Mouse (Mus musculus) MEL (cell line): ENCODE measurements at regions not wholly inside any gene's neighbourhood (a gene's known extent, or its start where the extent isn't known, plus 50 kb on each side); places are given as distances from the start of the nearest gene placed in this dataset.

ENCODE experiments used
- DNase-seq: peaks from one replicate; pipeline ENCODE4 v3.0.0; 2011; ENCODE audit warnings: low read depth, low spot score
- H3K27ac ChIP-seq: 2 replicates; pipeline ENCODE4 v1.5.1; 2012; ENCODE audit warnings: low read depth, mild to moderate bottlenecking, control low read depth, low read length, moderate library complexity; ENCODE audit not compliant: control insufficient read depth
- H3K27me3 ChIP-seq, 2 experiments: fragments of 150-350 bp in 1 of 2; sonication (generic) in 1 of 2; 2 replicates each; pipeline ENCODE4 v1.6.1; 2012; ENCODE audit warnings: low read length in 2 of 2, mild to moderate bottlenecking in 2 of 2, improper control_type of control experiment in 1 of 2, moderate library complexity in 1 of 2; ENCODE audit not compliant: insufficient read depth in 2 of 2, control insufficient read depth in 1 of 2
- H3K36me3 ChIP-seq, 2 experiments: 2 replicates each; pipeline ENCODE4 v1.6.1; 2012 to 2014; ENCODE audit warnings: low read length in 2 of 2, improper control_type of control experiment in 1 of 2, inconsistent platforms in 1 of 2, mild to moderate bottlenecking in 1 of 2; ENCODE audit not compliant: insufficient read depth in 2 of 2, control insufficient read depth in 1 of 2
- H3K4me1 ChIP-seq, 2 experiments: fragments of 150-350 bp in 1 of 2; sonication (generic) in 1 of 2; 2 replicates each; pipeline ENCODE4 v1.6.1; 2012; ENCODE audit warnings: low read length in 2 of 2, improper control_type of control experiment in 1 of 2, mild to moderate bottlenecking in 1 of 2; ENCODE audit not compliant: insufficient read depth in 2 of 2, control insufficient read depth in 1 of 2
- H3K4me3 ChIP-seq, 2 experiments: fragments of 150-350 bp in 1 of 2; sonication (generic) in 1 of 2; 2 replicates each; pipeline ENCODE4 v1.5.1; 2012; ENCODE audit warnings: low read depth in 2 of 2, low read length in 2 of 2, mild to moderate bottlenecking in 2 of 2, moderate library complexity in 2 of 2, control low read depth in 1 of 2, improper control_type of control experiment in 1 of 2; ENCODE audit not compliant: control insufficient read depth in 1 of 2, insufficient read depth in 1 of 2
- H3K79me2 ChIP-seq: 2 replicates; pipeline ENCODE4 v1.6.1; 2012; ENCODE audit warnings: mild to moderate bottlenecking, low read length, moderate library complexity; ENCODE audit not compliant: control insufficient read depth, poor library complexity, insufficient read depth
- H3K9ac ChIP-seq: 2 replicates; pipeline ENCODE4 v1.6.1; 2012; ENCODE audit warnings: low read depth, mild to moderate bottlenecking, control low read depth, low read length, moderate library complexity; ENCODE audit not compliant: control insufficient read depth, poor library complexity, severe bottlenecking
- H3K9me3 ChIP-seq: fragments of 150-350 bp; sonication (generic); replicated peaks from 2 replicates; pipeline ENCODE4 v1.6.1; 2012; ENCODE audit warnings: mild to moderate bottlenecking, low read length, improper control_type of control experiment, moderate library complexity; ENCODE audit not compliant: insufficient read depth
- BHLHE40 ChIP-seq: IDR thresholded peaks from 2 replicates; pipeline ENCODE4 v1.6.1; 2012; ENCODE audit warnings: low read depth, mild to moderate bottlenecking, inconsistent platforms, low read length, improper control_type of control experiment, borderline replicate concordance
- CHD1 ChIP-seq: IDR thresholded peaks from 2 replicates; pipeline ENCODE4 v1.6.1; 2012; ENCODE audit warnings: low read depth, mild to moderate bottlenecking, inconsistent platforms, low read length, improper control_type of control experiment
- CTCF ChIP-seq, 3 experiments: IDR thresholded peaks in 2 of 3; conservative IDR thresholded peaks in 1 of 3; 2 replicates each; pipeline ENCODE4 v1.5.1; 2011 to 2012; ENCODE audit warnings: low read length in 3 of 3, low read depth in 2 of 3, mild to moderate bottlenecking in 2 of 3, improper control_type of control experiment in 1 of 3, inconsistent platforms in 1 of 3, mixed read lengths in 1 of 3, moderate library complexity in 1 of 3; ENCODE audit not compliant: control insufficient read depth in 1 of 3, insufficient read depth in 1 of 3, poor library complexity in 1 of 3, severe bottlenecking in 1 of 3
- E2F4 ChIP-seq: IDR thresholded peaks from 2 replicates; pipeline ENCODE4 v1.6.1; 2011; ENCODE audit warnings: low read depth, low read length, improper control_type of control experiment, borderline replicate concordance
- ELF1 ChIP-seq: IDR thresholded peaks from 2 replicates; pipeline ENCODE4 v1.6.1; 2014; ENCODE audit warnings: low read depth, mild to moderate bottlenecking, inconsistent platforms, low read length, improper control_type of control experiment, moderate library complexity
- EP300 ChIP-seq, 2 experiments: IDR thresholded peaks; 2 replicates each; pipeline ENCODE4 v1.6.1; 2011; ENCODE audit warnings: improper control_type of control experiment in 2 of 2, low read length in 2 of 2, low read depth in 1 of 2, mild to moderate bottlenecking in 1 of 2
- ETS1 ChIP-seq: IDR thresholded peaks from 2 replicates; pipeline ENCODE4 v1.6.1; 2012; ENCODE audit warnings: low read depth, mild to moderate bottlenecking, inconsistent platforms, low read length, improper control_type of control experiment, moderate library complexity
- JUND ChIP-seq: IDR thresholded peaks from 2 replicates; pipeline ENCODE4 v1.6.1; 2011; ENCODE audit warnings: low read depth, mild to moderate bottlenecking, improper control_type of control experiment, low read length
- KAT2A ChIP-seq: conservative IDR thresholded peaks from 2 replicates; pipeline ENCODE4 v1.6.1; 2012; ENCODE audit warnings: low read depth, low read length, improper control_type of control experiment, inconsistent platforms
- MAFK ChIP-seq: IDR thresholded peaks from 2 replicates; pipeline ENCODE4 v1.6.1; 2011; ENCODE audit warnings: low read depth, mild to moderate bottlenecking, low read length, improper control_type of control experiment, borderline replicate concordance
- MAX ChIP-seq: IDR thresholded peaks from 2 replicates; pipeline ENCODE4 v1.6.1; 2011; ENCODE audit warnings: low read length, improper control_type of control experiment
- MYB ChIP-seq: IDR thresholded peaks from 2 replicates; pipeline ENCODE4 v1.6.1; 2011; ENCODE audit warnings: mild to moderate bottlenecking, low read depth, low read length, improper control_type of control experiment
- NELFE ChIP-seq: IDR thresholded peaks from 2 replicates; pipeline ENCODE4 v1.6.1; 2011; ENCODE audit warnings: low read depth, low read length, improper control_type of control experiment
- NRF1 ChIP-seq: IDR thresholded peaks from 2 replicates; pipeline ENCODE4 v1.6.1; 2014; ENCODE audit warnings: low read depth, mild to moderate bottlenecking, inconsistent platforms, low read length, improper control_type of control experiment, moderate library complexity; ENCODE audit not compliant: poor library complexity, insufficient read depth, severe bottlenecking
- POLR2A ChIP-seq, 2 experiments: IDR thresholded peaks; 2 replicates each; pipeline ENCODE4 v1.6.1; 2011 to 2012; ENCODE audit warnings: low read length in 2 of 2, mild to moderate bottlenecking in 2 of 2, control low read depth in 1 of 2, improper control_type of control experiment in 1 of 2, low read depth in 1 of 2, moderate library complexity in 1 of 2; ENCODE audit not compliant: control insufficient read depth in 1 of 2, insufficient read depth in 1 of 2, poor library complexity in 1 of 2
- POLR2AphosphoS2 ChIP-seq: IDR thresholded peaks from 2 replicates; pipeline ENCODE4 v1.6.1; 2011; ENCODE audit warnings: low read length, improper control_type of control experiment
- POLR2AphosphoS5 ChIP-seq: IDR thresholded peaks from 2 replicates; pipeline ENCODE4 v1.6.1; 2012; ENCODE audit warnings: low read depth, borderline replicate concordance, mild to moderate bottlenecking, inconsistent platforms, low read length, moderate library complexity, mixed read lengths
- RCOR1 ChIP-seq: IDR thresholded peaks from 2 replicates; pipeline ENCODE4 v1.6.1; 2012; ENCODE audit warnings: low read depth, mild to moderate bottlenecking, inconsistent platforms, low read length, improper control_type of control experiment
- SMC3 ChIP-seq: IDR thresholded peaks from 2 replicates; pipeline ENCODE4 v1.6.1; 2011; ENCODE audit warnings: low read depth, low read length, improper control_type of control experiment
- TAL1 ChIP-seq: IDR thresholded peaks from 2 replicates; pipeline ENCODE4 v1.6.1; 2012; ENCODE audit warnings: mild to moderate bottlenecking, inconsistent platforms, low read length, moderate library complexity, mixed read lengths
- TCF12 ChIP-seq: IDR thresholded peaks from 2 replicates; pipeline ENCODE4 v1.6.1; 2014; ENCODE audit warnings: low read depth, mild to moderate bottlenecking, inconsistent platforms, low read length, improper control_type of control experiment, moderate library complexity
- UBTF ChIP-seq: IDR thresholded peaks from 2 replicates; pipeline ENCODE4 v1.6.1; 2012; ENCODE audit warnings: low read depth, mild to moderate bottlenecking, inconsistent platforms, low read length, improper control_type of control experiment, moderate library complexity, borderline replicate concordance; ENCODE audit not compliant: insufficient read depth
- USF1 ChIP-seq: IDR thresholded peaks from 2 replicates; pipeline ENCODE4 v1.6.1; 2014; ENCODE audit warnings: low read depth, mild to moderate bottlenecking, inconsistent platforms, low read length, improper control_type of control experiment, moderate library complexity
- USF2 ChIP-seq, 2 experiments: IDR thresholded peaks; 2 replicates each; pipeline ENCODE4 v1.6.1; 2011 to 2012; ENCODE audit warnings: improper control_type of control experiment in 2 of 2, low read length in 2 of 2, borderline replicate concordance in 1 of 2, inconsistent platforms in 1 of 2, low read depth in 1 of 2, mild to moderate bottlenecking in 1 of 2; ENCODE audit not compliant: insufficient read depth in 1 of 2
- ZMIZ1 ChIP-seq: IDR thresholded peaks from 2 replicates; pipeline ENCODE4 v1.6.1; 2012; ENCODE audit warnings: low read depth, mild to moderate bottlenecking, inconsistent platforms, low read length, improper control_type of control experiment, moderate library complexity
- ZNF384 ChIP-seq: IDR thresholded peaks from 2 replicates; pipeline ENCODE4 v1.6.1; 2012; ENCODE audit warnings: low read depth, mild to moderate bottlenecking, inconsistent platforms, low read length, improper control_type of control experiment

DNA sequence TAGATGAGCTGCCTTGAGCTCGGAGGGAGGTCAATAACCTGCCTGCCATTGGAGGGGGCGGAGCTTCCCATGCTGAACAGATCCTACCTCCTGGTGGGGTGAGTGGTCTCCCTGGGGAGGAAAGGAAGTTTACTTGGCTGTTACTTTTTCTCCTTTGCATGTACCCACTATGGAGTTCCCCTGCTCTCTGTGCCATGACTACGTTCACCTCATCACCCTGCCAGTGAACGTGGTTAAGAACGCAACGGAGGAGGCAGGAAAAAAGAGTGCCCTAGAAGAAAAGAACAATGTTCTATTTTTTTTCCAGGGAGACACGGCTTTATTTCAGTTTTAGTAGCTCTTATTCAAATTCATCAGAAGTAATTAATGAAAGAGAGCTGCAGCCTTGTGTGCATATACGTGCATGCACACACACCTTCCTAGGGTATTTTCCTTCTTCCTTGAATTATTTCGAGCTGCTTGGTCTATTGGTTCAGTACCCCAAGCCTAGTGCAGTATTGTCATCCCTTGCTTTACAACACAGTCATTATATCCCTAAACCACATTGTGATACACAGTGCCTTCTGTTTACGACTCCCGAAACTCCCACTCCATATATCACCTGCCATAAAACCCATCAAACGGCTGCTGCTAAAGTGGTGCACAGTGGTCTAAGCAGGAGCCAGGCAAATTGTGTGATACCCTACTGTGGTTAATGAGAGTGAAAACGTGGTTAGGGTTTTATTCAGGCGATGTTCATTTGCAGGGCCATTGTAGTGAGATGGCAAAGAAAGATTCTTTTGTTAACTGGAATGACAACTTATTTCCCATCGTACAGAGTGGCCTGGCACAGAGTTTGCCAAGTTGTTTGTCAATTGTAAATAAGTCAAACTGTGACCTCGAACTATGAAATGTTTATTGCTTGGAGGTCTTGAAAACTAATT is 608.0 kb downstream of the Bcl11a start:
- no peaks in the 10 kb centered on the region for H3K9me3 ChIP-seq
- TF ChIP-seq BHLHE40 (no peak), ZMIZ1 (no peak), MYB (no peak), ELF1 (no peak), TCF12 (no peak), CTCF (IDR thresholded peaks at IDR 0.05 in 2 of 3, conservative IDR thresholded peaks at IDR 0.05 in 1 of 3; ENCODE audit: control insufficient read depth in 1 of 3, insufficient read depth in 1 of 3, low read depth in 2 of 3, low read length in 3 of 3, poor library complexity in 1 of 3, severe bottlenecking in 1 of 3) (no peak), USF2 (IDR thresholded peaks at IDR 0.05; ENCODE audit: borderline replicate concordance in 1 of 2, insufficient read depth in 1 of 2, low read depth in 1 of 2, low read length in 2 of 2) (no peak), POLR2AphosphoS2 (no peak), KAT2A (no peak), SMC3 (no peak), JUND (no peak), E2F4 (no peak), UBTF (no peak), ETS1 (no peak), NRF1 (no peak), MAX (no peak), CHD1 (no peak)
- no peaks in the 10 kb centered on the region for H3K36me3 ChIP-seq
- no peaks in the 10 kb centered on the region for H3K4me1 ChIP-seq
- no peak for DNase-seq
- no peak overlapping the region for H3K27ac ChIP-seq
- no peak overlapping the region for H3K4me3 ChIP-seq
- no peak overlapping the region for H3K9ac ChIP-seq
- H3K79me2 ChIP-seq = no peaks in the 10 kb centered on the region
- H3K27me3 ChIP-seq = no peaks in the 10 kb centered on the region

DNA sequence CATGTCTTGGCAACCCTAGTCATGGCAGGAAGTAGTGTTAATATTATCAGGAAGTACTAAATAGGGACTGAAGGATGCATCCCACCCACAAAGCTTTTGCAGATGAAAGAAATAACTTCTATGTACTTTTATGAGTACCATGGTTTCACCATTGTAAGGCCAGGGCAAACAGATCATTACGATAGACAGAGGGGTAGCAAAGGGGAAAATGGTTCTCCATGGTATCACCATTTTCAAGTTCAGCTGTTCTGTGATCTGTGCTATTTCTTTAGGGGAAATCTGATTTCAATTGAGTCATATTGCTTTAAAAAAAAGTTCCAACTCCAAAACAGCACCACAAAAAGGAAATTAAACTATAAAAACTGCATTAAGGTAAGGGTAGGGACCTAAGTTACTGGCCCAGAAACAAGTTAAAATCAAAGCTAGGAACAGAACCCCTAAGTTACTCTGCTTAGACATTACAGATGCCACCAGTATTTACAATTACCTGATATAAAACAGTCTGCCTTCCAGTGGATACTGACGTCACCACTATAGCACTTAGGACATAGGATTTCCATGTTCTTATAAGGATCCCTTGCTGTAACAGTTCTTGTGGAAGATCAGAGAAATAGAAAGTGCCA is 610.4 kb downstream of the Bcl11a start:
- Histone ChIP-seq H3K36me3 (no peaks in the 10 kb centered on the region), H3K79me2 (no peaks in the 10 kb centered on the region), H3K9me3 (no peaks in the 10 kb centered on the region), H3K27me3 (no peaks in the 10 kb centered on the region), H3K9ac (no peak overlapping the region), H3K27ac (no peak overlapping the region), H3K4me3 (no peak overlapping the region), H3K4me1 (no peaks in the 10 kb centered on the region)
- no peak for TF ChIP-seq POLR2AphosphoS5
- no peak for TF ChIP-seq POLR2A (IDR thresholded peaks at IDR 0.05; ENCODE audit: control insufficient read depth in 1 of 2, insufficient read depth in 1 of 2, low read depth in 1 of 2, low read length in 2 of 2, poor library complexity in 1 of 2)
- no peak for TF ChIP-seq EP300 (IDR thresholded peaks at IDR 0.05; ENCODE audit: low read depth in 1 of 2, low read length in 2 of 2)
- TF ChIP-seq RCOR1 = no peak
- TF ChIP-seq ZNF384 = no peak
- TF ChIP-seq ETS1 = no peak
- no peak for TF ChIP-seq MAFK
- TF ChIP-seq ZMIZ1 = no peak
- TF ChIP-seq CHD1 = no peak
- TF ChIP-seq NELFE = no peak
- no peak for TF ChIP-seq USF2 (IDR thresholded peaks at IDR 0.05; ENCODE audit: borderline replicate concordance in 1 of 2, insufficient read depth in 1 of 2, low read depth in 1 of 2, low read length in 2 of 2)
- TF ChIP-seq JUND = no peak
- no peak for TF ChIP-seq USF1
- no peak for TF ChIP-seq TAL1
- no peak for TF ChIP-seq SMC3
- no peak for DNase-seq
